Mouse (Mus musculus) layer of hippocampus, adult 11-12 months (tissue): ENCODE data around the gene Prph2.

ENCODE experiments used
- DNase-seq: peaks from one replicate; pipeline ENCODE4 v3.0.0; 2022; ENCODE audit warnings: low spot score

Prph2 gene

GRCm38 (mm10) chr17:46966892-46967291, 56.6 kb downstream of the Prph2 start:
- DNase-seq = no peak

- DNase-seq = no peak
These were observed 62.3 kb downstream of the Prph2 start for GRCm38 (mm10) chr17:46972603-46973002.
